ENCODE assay signal across 29 mouse cellular contexts in the genomic region with DNA sequence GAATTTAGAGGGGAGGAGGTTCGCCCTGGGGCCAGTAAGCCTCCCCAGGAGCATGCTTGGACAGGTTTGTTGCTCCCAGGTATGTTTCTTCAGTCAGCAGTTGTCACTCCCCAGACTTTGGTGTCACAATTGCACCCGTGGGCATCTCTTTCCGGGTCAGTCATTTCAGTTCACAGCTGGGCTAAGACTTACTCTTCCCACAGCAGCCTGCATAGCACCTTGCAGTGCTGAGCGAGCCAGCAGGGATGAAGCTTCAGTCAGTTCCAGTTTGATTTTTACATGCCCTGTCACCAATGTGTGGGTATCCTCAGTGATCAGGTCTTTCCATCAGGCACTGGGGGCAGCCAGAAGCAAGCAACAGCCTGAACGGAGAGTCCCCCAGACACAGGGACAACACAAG. TPM values are rescaled to one million over a fixed set of nuclear protein-coding genes. Genes with fewer than 3 reads are reported as not detected.
DNase-seq lines count a peak whose midpoint lies in the region; ATAC-seq and TF ChIP-seq lines count a peak whose summit lies in the region.
"Had no signal": no experiment of that assay in that cellular context is flagged by ENCODE, and none has a peak within 500 bp of the region (broad histone marks: within the 10 kb centered on the region; RNA-seq: fewer than 3 reads in every experiment).

No protein-coding gene starts in this region.

- no peak for TF ChIP-seq POLR2A in CH12.LX (IDR thresholded peaks at IDR 0.05; ENCODE audit: low read depth, low read length)

- no peak for DNase-seq in CH12.LX (ENCODE audit: extremely low read depth)
- DNase-seq in embryonic facial prominence, embryonic 14.5 days (ENCODE audit: low spot score): no peak
- no peak for DNase-seq in heart, postnatal 25 days (ENCODE audit: low spot score)
- DNase-seq in thymus, postnatal 14 days: no peak
- DNase-seq: adrenal gland, adult 8-10 months; adrenal gland, postnatal 25 days; cerebellum, adult 11-12 months; cerebellum, adult 8-10 months; cerebellum, postnatal 10 days; cerebellum, postnatal 36 days; embryo, embryonic 11 days; gastrocnemius, postnatal 25 days; heart, adult 18-20 months; heart, postnatal 10 days; heart, postnatal 4 days had no signal

- no peak for TF ChIP-seq EP300 in CH12.LX (IDR thresholded peaks at IDR 0.05; ENCODE audit: low read length)

- TF ChIP-seq RAD21 in CH12.LX (IDR thresholded peaks at IDR 0.05; ENCODE audit: low read depth, low read length): no peak

- no peaks in the 10 kb centered on the region for H3K9me3 ChIP-seq in kidney, embryonic 14.5 days (ENCODE audit: control insufficient read depth, low read length)
- H3K9me3 ChIP-seq in kidney, embryonic 16.5 days (ENCODE audit: low read length): no peaks in the 10 kb centered on the region
- no peaks in the 10 kb centered on the region for H3K9me3 ChIP-seq in CH12.LX (replicated peaks; ENCODE audit: low read length)
- no peaks in the 10 kb centered on the region for H3K9me3 ChIP-seq in embryonic facial prominence, embryonic 14.5 days (ENCODE audit: control insufficient read depth, low read length)
- H3K9me3 ChIP-seq: forebrain, embryonic 12.5 days; forebrain, embryonic 15.5 days; heart, embryonic 12.5 days; heart, embryonic 15.5 days; hindbrain, embryonic 12.5 days had no signal

- peaks cover 7% of the 10 kb centered on the region for H3K79me2 ChIP-seq in CH12.LX (replicated peaks; ENCODE audit: control insufficient read depth, extremely low read depth, insufficient read depth, poor library complexity, severe bottlenecking)

- H3K4me2 ChIP-seq in kidney, embryonic 14.5 days (replicated peaks; ENCODE audit: low read depth, low read length): no peak overlapping the region
- H3K4me2 ChIP-seq in kidney, embryonic 16.5 days (replicated peaks; ENCODE audit: low read depth, low read length): no peak overlapping the region
- no peak overlapping the region for H3K4me2 ChIP-seq in CH12.LX (ENCODE audit: insufficient read depth, low read depth, poor library complexity, severe bottlenecking)
- H3K4me2 ChIP-seq in embryonic facial prominence, embryonic 14.5 days (ENCODE audit: low read depth, low read length): no peak overlapping the region
- H3K4me2 ChIP-seq: forebrain, embryonic 12.5 days; forebrain, embryonic 15.5 days; heart, embryonic 12.5 days; heart, embryonic 15.5 days; hindbrain, embryonic 12.5 days had no signal

- 59% methylated on average over 5 of the region's 5 CpGs for WGBS in kidney, embryonic 14.5 days
- WGBS in kidney, embryonic 16.5 days: 62% methylated on average over 5 of the region's 5 CpGs
- WGBS in embryonic facial prominence, embryonic 14.5 days: 48% methylated on average over 5 of the region's 5 CpGs

- H3K4me3 ChIP-seq in kidney, embryonic 14.5 days (ENCODE audit: low read length): no peak overlapping the region
- H3K4me3 ChIP-seq in kidney, embryonic 16.5 days (ENCODE audit: low read length): no peak overlapping the region
- no peak overlapping the region for H3K4me3 ChIP-seq in CH12.LX (replicated peaks in 1 of 3; ENCODE audit: low read depth in 2 of 3, low read length in 2 of 3, poor library complexity in 1 of 3)
- H3K4me3 ChIP-seq in embryonic facial prominence, embryonic 14.5 days (ENCODE audit: low read depth, low read length): no peak overlapping the region
- H3K4me3 ChIP-seq: erythroblast, embryonic 14.5 days; forebrain, embryonic 12.5 days; forebrain, embryonic 15.5 days; heart, embryonic 12.5 days; heart, embryonic 15.5 days; hindbrain, embryonic 12.5 days had no signal

- H3K27ac ChIP-seq in kidney, embryonic 14.5 days (ENCODE audit: low read depth, low read length): no peak overlapping the region
- H3K27ac ChIP-seq in kidney, embryonic 16.5 days (ENCODE audit: low read length): no peak overlapping the region
- no peak overlapping the region for H3K27ac ChIP-seq in CH12.LX (ENCODE audit: insufficient read depth, low read depth)
- H3K27ac ChIP-seq in embryonic facial prominence, embryonic 14.5 days (replicated peaks; ENCODE audit: low read depth, low read length): no peak overlapping the region
- H3K27ac ChIP-seq: forebrain, embryonic 12.5 days; forebrain, embryonic 15.5 days; heart, embryonic 15.5 days; hindbrain, embryonic 12.5 days had no signal

- dilution Hi-C loops in CH12.LX (cut with MboI; ENCODE audit: extremely low pct_ligation_motif_present, extremely low pct_unique_long_range_greater_than_20kb, low sequenced_read_pairs): no loop called here

- H3K4me1 ChIP-seq in kidney, embryonic 14.5 days (ENCODE audit: control insufficient read depth, insufficient read depth, low read length): peaks cover 10% of the 10 kb centered on the region
- peaks cover 7% of the 10 kb centered on the region for H3K4me1 ChIP-seq in kidney, embryonic 16.5 days (ENCODE audit: insufficient read depth, low read length)
- H3K4me1 ChIP-seq in CH12.LX (ENCODE audit: control insufficient read depth in 1 of 2, insufficient read depth in 2 of 2): peaks cover 0 to 10% of the 10 kb centered on the region in 2 experiments; a peak in 2 of 4 replicates
- H3K4me1 ChIP-seq in embryonic facial prominence, embryonic 14.5 days (ENCODE audit: control insufficient read depth, insufficient read depth, low read length): peaks cover 5% of the 10 kb centered on the region

- no peaks in the 10 kb centered on the region for H3K27me3 ChIP-seq in kidney, embryonic 14.5 days (ENCODE audit: control insufficient read depth, insufficient read depth, low read length)
- H3K27me3 ChIP-seq in kidney, embryonic 16.5 days (ENCODE audit: insufficient read depth, low read length): no peaks in the 10 kb centered on the region
- H3K27me3 ChIP-seq in CH12.LX (replicated peaks): no peaks in the 10 kb centered on the region
- H3K27me3 ChIP-seq in embryonic facial prominence, embryonic 14.5 days (replicated peaks; ENCODE audit: control insufficient read depth, insufficient read depth, low read length): no peaks in the 10 kb centered on the region
- H3K27me3 ChIP-seq: forebrain, embryonic 12.5 days; forebrain, embryonic 15.5 days; heart, embryonic 12.5 days; heart, embryonic 15.5 days; hindbrain, embryonic 12.5 days had no signal

- peaks cover 58% of the 10 kb centered on the region for H3K36me3 ChIP-seq in kidney, embryonic 14.5 days (ENCODE audit: control insufficient read depth, insufficient read depth, low read length)
- H3K36me3 ChIP-seq in kidney, embryonic 16.5 days (ENCODE audit: insufficient read depth, low read length): peaks cover 54% of the 10 kb centered on the region
- peaks cover 52 to 85% of the 10 kb centered on the region in 2 experiments for H3K36me3 ChIP-seq in CH12.LX (replicated peaks in 1 of 2; ENCODE audit: control insufficient read depth in 1 of 2, insufficient read depth in 1 of 2, low read length in 1 of 2)
- peaks cover 60% of the 10 kb centered on the region for H3K36me3 ChIP-seq in embryonic facial prominence, embryonic 14.5 days (ENCODE audit: control insufficient read depth, insufficient read depth, low read length)

- H3K9ac ChIP-seq in kidney, embryonic 14.5 days (ENCODE audit: low read depth, low read length): peak overlapping the region; percentile 13; the same call in 1 of the 2 replicates
- no peak overlapping the region for H3K9ac ChIP-seq in kidney, embryonic 16.5 days (replicated peaks; ENCODE audit: low read length)
- H3K9ac ChIP-seq in CH12.LX (ENCODE audit: insufficient read depth, low read depth): no peak overlapping the region
- 0 out of 2 replicates have a peak overlapping the region, but pooled peaks have one; percentile 4 for H3K9ac ChIP-seq in embryonic facial prominence, embryonic 14.5 days (ENCODE audit: low read depth, low read length)
- H3K9ac ChIP-seq: forebrain, embryonic 12.5 days; forebrain, embryonic 15.5 days; heart, embryonic 12.5 days; heart, embryonic 15.5 days; hindbrain, embryonic 12.5 days had no signal

- in situ Hi-C loops in CH12.LX (cut with MboI; ENCODE audit: low pct_ligation_motif_present, low pct_unique_long_range_greater_than_20kb, low sequenced_read_pairs): no loop called here

- TF ChIP-seq CTCF in CH12.LX (conservative IDR thresholded peaks at IDR 0.05 in 1 of 2, IDR thresholded peaks at IDR 0.05 in 1 of 2; ENCODE audit: low read depth in 2 of 2, low read length in 2 of 2): no peak

- intact Hi-C loops in heart, postnatal 25 days (cut with DNase I): no loop called here

- no peak for ATAC-seq in kidney, embryonic 14.5 days (ENCODE audit: low FRiP score, low TSS enrichment)
- ATAC-seq in kidney, embryonic 16.5 days (ENCODE audit: low FRiP score, low TSS enrichment): no peak
- no peak for ATAC-seq in embryonic facial prominence, embryonic 14.5 days (ENCODE audit: low read depth)
- ATAC-seq: activated CD4-positive, CD25-positive, alpha-beta regulatory T cell, adult 4 months; CD4-positive, CD25-positive, alpha-beta regulatory T cell, adult 4 months; forebrain, embryonic 15.5 days; hindbrain, embryonic 16.5 days had no signal

RNA-seq across cellular contexts. Expression of gene Cox5b, which starts 5.8 kb away (rescaled TPM):
- 659 and 772 TPM in 2 replicates for polyA plus RNA-seq in kidney, embryonic 14.5 days (2014; fragmentation: Nextera tagmentation; extraction: Ambion mirVana)
- 681 and 722 TPM in 2 replicates for polyA plus RNA-seq in kidney, embryonic 16.5 days (2015; fragmentation: Nextera tagmentation; extraction: Ambion mirVana)
- total RNA-seq in CH12.LX (2012; rRNA removed): 448 and 523 TPM in 2 replicates
- total RNA-seq in CH12.LX (2014; rRNA removed): 476 and 504 TPM in 2 replicates
- polyA plus RNA-seq in CH12.LX (2012; ENCODE audit: insufficient read length, low read depth): 538 and 599 TPM in 2 replicates
- 579 and 661 TPM in 2 replicates for polyA plus RNA-seq in embryonic facial prominence, embryonic 14.5 days (2014; fragmentation: Nextera tagmentation; extraction: Ambion mirVana)
- total RNA-seq in heart, postnatal 25 days (2021): 1,000 to 10,000 TPM; 2,198 to 2,230 TPM

RNA-seq across cellular contexts. Expression of gene 4933424G06Rik, which starts 12.9 kb away (rescaled TPM):
- polyA plus RNA-seq in kidney, embryonic 14.5 days (2014; fragmentation: Nextera tagmentation; extraction: Ambion mirVana): 0.34 TPM in 1 of 2 replicates, not detected in the other
- polyA plus RNA-seq in kidney, embryonic 16.5 days (2015; fragmentation: Nextera tagmentation; extraction: Ambion mirVana): 0.26 TPM in 1 of 2 replicates, not detected in the other
- total RNA-seq in CH12.LX (2012; rRNA removed): not detected in 2 replicates
- 0.49 TPM in 1 of 2 replicates, not detected in the other for total RNA-seq in CH12.LX (2014; rRNA removed)
- polyA plus RNA-seq in CH12.LX (2012; ENCODE audit: insufficient read length, low read depth): not detected in 2 replicates
- polyA plus RNA-seq in embryonic facial prominence, embryonic 14.5 days (2014; fragmentation: Nextera tagmentation; extraction: Ambion mirVana): not detected in 2 replicates
- total RNA-seq in heart, postnatal 25 days (2021): not detected
- total RNA-seq: adrenal gland, adult 8-10 months; adrenal gland, postnatal 25 days; ES-E14; heart, adult 18-20 months; heart, postnatal 10 days; heart, postnatal 4 days had no signal
- polyA plus RNA-seq: activated CD4-positive, CD25-positive, alpha-beta regulatory T cell, adult 4 months; CD4-positive, CD25-positive, alpha-beta regulatory T cell, adult 4 months; erythroblast, embryonic 14.5 days; gonadal fat pad, adult 2 months; heart, embryonic 12.5 days; hindbrain, embryonic 12.5 days had no signal

RNA-seq across cellular contexts. Expression of gene Fam178b, which starts 14.0 kb away (rescaled TPM):
- 1.2 and 1.3 TPM in 2 replicates for polyA plus RNA-seq in kidney, embryonic 14.5 days (2014; fragmentation: Nextera tagmentation; extraction: Ambion mirVana)
- 1.2 and 1.8 TPM in 2 replicates for polyA plus RNA-seq in kidney, embryonic 16.5 days (2015; fragmentation: Nextera tagmentation; extraction: Ambion mirVana)
- total RNA-seq in CH12.LX (2012; rRNA removed): not detected in 2 replicates
- not detected in 2 replicates for total RNA-seq in CH12.LX (2014; rRNA removed)
- 0.50 TPM in 1 of 2 replicates, not detected in the other for polyA plus RNA-seq in CH12.LX (2012; ENCODE audit: insufficient read length, low read depth)
- polyA plus RNA-seq in embryonic facial prominence, embryonic 14.5 days (2014; fragmentation: Nextera tagmentation; extraction: Ambion mirVana): 1.0 and 1.6 TPM in 2 replicates
- under 1 TPM in 1 of 2 experiments, not detected in 1; 0.83 TPM for total RNA-seq in heart, postnatal 25 days (2021)
- polyA plus RNA-seq: activated CD4-positive, CD25-positive, alpha-beta regulatory T cell, adult 4 months; CD4-positive, CD25-positive, alpha-beta regulatory T cell, adult 4 months; embryonic facial prominence, embryonic 11.5 days; forebrain, embryonic 15.5 days had no signal

RNA-seq across cellular contexts. Expression of gene Actr1b, which starts 17.2 kb away (rescaled TPM):
- 59.9 and 93.0 TPM in 2 replicates for polyA plus RNA-seq in kidney, embryonic 14.5 days (2014; fragmentation: Nextera tagmentation; extraction: Ambion mirVana)
- polyA plus RNA-seq in kidney, embryonic 16.5 days (2015; fragmentation: Nextera tagmentation; extraction: Ambion mirVana): 118 and 123 TPM in 2 replicates
- total RNA-seq in CH12.LX (2012; rRNA removed) (66.2 and 81.8 TPM in 2 replicates), CH12.LX (2014; rRNA removed) (61.0 and 63.6 TPM in 2 replicates)
- polyA plus RNA-seq in CH12.LX (2012; ENCODE audit: insufficient read length, low read depth): 71.2 and 76.6 TPM in 2 replicates
- polyA plus RNA-seq in embryonic facial prominence, embryonic 14.5 days (2014; fragmentation: Nextera tagmentation; extraction: Ambion mirVana): 92.7 and 96.4 TPM in 2 replicates
- total RNA-seq in heart, postnatal 25 days (2021): 100 to 1,000 TPM; 104 to 107 TPM

Comparison
In these comparisons a context has a peak if more than half of its experiments do, and no peak if none do; other contexts are left out.
1. H3K9ac ChIP-seq: peak in kidney, embryonic 14.5 days (single experiment) and embryonic facial prominence, embryonic 14.5 days (single experiment); none in kidney, embryonic 16.5 days (single experiment) and CH12.LX (single experiment).